26 mouse cellular contexts compared by ENCODE assay signal in the genomic region with DNA sequence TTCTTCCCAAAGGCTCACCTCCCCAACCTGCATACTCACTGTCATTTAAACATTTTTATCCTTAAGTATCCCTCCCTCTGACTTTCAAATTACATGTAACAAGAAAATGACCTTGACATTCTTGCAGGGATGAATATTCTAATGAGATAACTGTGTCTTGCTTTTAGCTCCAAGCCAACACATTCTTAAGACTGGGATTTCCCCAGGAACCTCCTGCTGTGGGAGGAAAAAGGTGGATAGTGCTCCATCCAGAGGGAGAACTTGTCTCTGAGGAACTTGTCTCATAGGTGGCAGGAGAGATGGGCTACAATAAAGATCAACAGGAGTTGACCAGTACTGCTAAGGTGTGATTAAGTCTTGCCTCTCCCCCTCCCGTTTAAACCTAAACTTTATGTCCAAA.
DNase-seq lines count a peak whose midpoint lies in the region; ATAC-seq and TF ChIP-seq lines count a peak whose summit lies in the region.
"Had no signal": no experiment of that assay in that cellular context is flagged by ENCODE, and none has a peak within 500 bp of the region (broad histone marks: within the 10 kb centered on the region; RNA-seq: fewer than 3 reads in every experiment).

No protein-coding gene starts in this region.

- no peak for TF ChIP-seq POLR2A in olfactory bulb, adult 2 months (IDR thresholded peaks at IDR 0.05; ENCODE audit: insufficient read depth, low read depth, low read length)

- intact Hi-C loops in gastrocnemius, postnatal 14 days (cut with DNase I; ENCODE audit: low total_unique reads), result no loop called here

- no peak overlapping the region for H3K4me3 ChIP-seq in olfactory bulb, adult 2 months (ENCODE audit: insufficient read depth, low read depth, low read length)
- no peak overlapping the region for H3K4me3 ChIP-seq in forebrain, embryonic 16.5 days (replicated peaks; ENCODE audit: low read length)

- H3K4me1 ChIP-seq in olfactory bulb, adult 2 months (ENCODE audit: control insufficient read depth, insufficient read depth, low read length), result no peaks in the 10 kb centered on the region
- no peaks in the 10 kb centered on the region for H3K4me1 ChIP-seq in forebrain, embryonic 16.5 days (replicated peaks; ENCODE audit: control insufficient read depth, insufficient read depth, low read length)

- WGBS in olfactory bulb, adult 2 months, result 76% methylated on average over 1 of the region's 1 CpGs
- WGBS in forebrain, embryonic 16.5 days, result 96% methylated on average over 1 of the region's 1 CpGs

- no peak overlapping the region for H3K9ac ChIP-seq in forebrain, embryonic 16.5 days (replicated peaks; ENCODE audit: low read depth, low read length)

- 0 out of 2 replicates have a peak overlapping the region, but pooled peaks have one; percentile 13 for H3K27ac ChIP-seq in olfactory bulb, adult 2 months (ENCODE audit: insufficient read depth, low read depth, low read length)
- no peak overlapping the region for H3K27ac ChIP-seq in forebrain, embryonic 16.5 days (ENCODE audit: low read length)

- TF ChIP-seq CTCF in olfactory bulb, adult 2 months (IDR thresholded peaks at IDR 0.05; ENCODE audit: insufficient read depth, low read depth, low read length), result no peak

- H3K4me2 ChIP-seq in forebrain, embryonic 16.5 days (ENCODE audit: low read length), result no peak overlapping the region

- H3K9me3 ChIP-seq in forebrain, embryonic 16.5 days (ENCODE audit: control insufficient read depth, low read length), result no peaks in the 10 kb centered on the region
- H3K9me3 ChIP-seq: G1E had no signal

- DNase-seq in ES-CJ7 (ENCODE audit: low read depth, low spot score), result peak; percentile 51
- peak; percentile 82 for DNase-seq in R1 (ENCODE audit: low read depth, low spot score)
- peak; percentile 51 for DNase-seq in ZHBTc4 (ENCODE audit: low read depth, low spot score)
- no peak for DNase-seq in layer of hippocampus, postnatal 25 days (ENCODE audit: extremely low spot score in 1 of 2, low spot score in 1 of 2)
- no peak for DNase-seq in adrenal gland, adult 18-20 months (ENCODE audit: low spot score in 2 of 2)
- no peak for DNase-seq in gastrocnemius, postnatal 14 days
- DNase-seq: adrenal gland, adult 2 months; adrenal gland, adult 8-10 months; adrenal gland, postnatal 10 days; adrenal gland, postnatal 14 days; adrenal gland, postnatal 25 days; adrenal gland, postnatal 36 days; B cell, adult 2 months; cerebellum, adult 11 months; cerebellum, adult 11-12 months; cerebellum, adult 18-20 months; cerebellum, adult 2 months; cerebellum, adult 8-10 months; cerebellum, adult 9-10 months had no signal

- no peak for ATAC-seq in forebrain, embryonic 16.5 days
- ATAC-seq: activated CD4-positive, CD25-positive, alpha-beta regulatory T cell, adult 4 months; CD4-positive, CD25-positive, alpha-beta regulatory T cell, adult 4 months; Patski had no signal

- H3K36me3 ChIP-seq in forebrain, embryonic 16.5 days (ENCODE audit: control insufficient read depth, insufficient read depth), result no peaks in the 10 kb centered on the region
- H3K36me3 ChIP-seq: G1E had no signal

- H3K27me3 ChIP-seq in forebrain, embryonic 16.5 days (replicated peaks; ENCODE audit: control insufficient read depth, insufficient read depth, low read length), result no peaks in the 10 kb centered on the region
- H3K27me3 ChIP-seq: CH12.LX had no signal

Comparison
In these comparisons a context has a peak if more than half of its experiments do, and no peak if none do; other contexts are left out.
1. DNase-seq: peak in ES-CJ7 (single experiment), R1 (single experiment) and ZHBTc4 (single experiment); none in layer of hippocampus, postnatal 25 days (0 of 2), adrenal gland, adult 18-20 months (0 of 2) and gastrocnemius, postnatal 14 days (single experiment).